Mouse (Mus musculus) C2C12 (cell line): Measurements from ENCODE around the gene Hmgn5. TPM values are rescaled to one million over a fixed set of nuclear protein-coding genes. Genes with fewer than 3 reads are reported as not detected.

Source experiments
- H3K27me3 ChIP-seq: one replicate; pipeline ENCODE4 v1.6.1; 2011; ENCODE audit not compliant: control insufficient read depth, insufficient read depth, insufficient read length
- H3K36me3 ChIP-seq: one replicate; pipeline ENCODE4 v1.6.1; 2011; ENCODE audit not compliant: control insufficient read depth, insufficient read depth
- H3K4me3 ChIP-seq: one replicate; pipeline ENCODE4 v1.5.1; 2011; ENCODE audit warnings: mild to moderate bottlenecking, control low read depth; ENCODE audit not compliant: poor library complexity, insufficient read depth, severe bottlenecking
- H3K79me2 ChIP-seq: one replicate; pipeline ENCODE4 v1.6.1; 2011; ENCODE audit not compliant: control insufficient read depth, insufficient read depth
- H3K79me3 ChIP-seq: one replicate; pipeline ENCODE4 v1.6.1; 2011; ENCODE audit warnings: low read depth, control low read depth
- H3ac ChIP-seq: one replicate; pipeline ENCODE3; 2011; ENCODE audit warnings: low read depth; ENCODE audit not compliant: control insufficient read depth, insufficient read length
- CEBPB ChIP-seq: IDR thresholded peaks from one replicate; pipeline ENCODE4 v1.6.1; 2011; ENCODE audit warnings: low read depth, mild to moderate bottlenecking, control low read depth, moderate library complexity
- CTCF ChIP-seq: IDR thresholded peaks from one replicate; pipeline ENCODE4 v1.5.1; 2011; ENCODE audit not compliant: control insufficient read depth, insufficient read depth, insufficient read length
- FOSL1 ChIP-seq: IDR thresholded peaks from one replicate; pipeline ENCODE4 v1.8.0; 2011; ENCODE audit warnings: mild to moderate bottlenecking, low read length; ENCODE audit not compliant: poor library complexity, insufficient read depth, severe bottlenecking
- MAX ChIP-seq: IDR thresholded peaks from one replicate; pipeline ENCODE4 v1.6.1; 2011; ENCODE audit warnings: mild to moderate bottlenecking, control low read depth
- MYOD1 ChIP-seq: IDR thresholded peaks from one replicate; pipeline ENCODE4 v1.6.1; 2011; ENCODE audit warnings: low read depth; ENCODE audit not compliant: control insufficient read depth, insufficient read length
- MYOG ChIP-seq: IDR thresholded peaks from one replicate; pipeline ENCODE4 v1.6.1; 2011; ENCODE audit not compliant: control insufficient read depth, insufficient read length; ENCODE audit errors: extremely low read depth
- USF1 ChIP-seq: IDR thresholded peaks from one replicate; pipeline ENCODE4 v1.6.1; 2011; ENCODE audit warnings: low read depth, mild to moderate bottlenecking, control low read depth, moderate library complexity
- polyA plus RNA-seq: library from polyadenylated mRNA; unstranded; fragments of >200 nt; fragmentation: generic; extraction: Trizol; gene quantifications from one replicate; pipeline ENCODE4 v1.2.1, GENCODE M21; 2012; ENCODE audit warnings: missing spikeins

Gene Hmgn5
- polyA plus RNA-seq, 1 experiment: 3.9 TPM

GRCm38 (mm10) chrX:109012371-109013031 is 703 bp downstream of the Hmgn5 start:
- no peak for TF ChIP-seq FOSL1
- TF ChIP-seq MYOD1: no peak
- no peak for TF ChIP-seq CTCF
- no peak for TF ChIP-seq MYOG
- TF ChIP-seq MAX: no peak
- TF ChIP-seq USF1: no peak
- TF ChIP-seq CEBPB: no peak
- Histone ChIP-seq H3K4me3 (peak overlapping the region; percentile 38), H3K27me3 (no peaks in the 10 kb centered on the region), H3ac (peak overlapping the region; percentile 44), H3K79me2 (no peaks in the 10 kb centered on the region), H3K79me3 (no peaks in the 10 kb centered on the region), H3K36me3 (no peaks in the 10 kb centered on the region)

- no peaks in the 10 kb centered on the region for H3K27me3 ChIP-seq
- TF ChIP-seq MAX (no peak), FOSL1 (no peak), CTCF (no peak), MYOG (no peak), CEBPB (no peak), USF1 (no peak), MYOD1 (no peak)
Measured at GRCm38 (mm10) chrX:109011611-109012185, 1.5 kb downstream of the Hmgn5 start.

GRCm38 (mm10) chrX:109001277-109001676 is 11.9 kb downstream of the Hmgn5 start:
- no peaks in the 10 kb centered on the region for H3K27me3 ChIP-seq
- no peak overlapping the region for H3K4me3 ChIP-seq
- TF ChIP-seq CEBPB: no peak
- TF ChIP-seq FOSL1: no peak
- no peak for TF ChIP-seq USF1
- no peak for TF ChIP-seq MYOD1
- no peak for TF ChIP-seq MAX
- TF ChIP-seq MYOG: no peak
- TF ChIP-seq CTCF: no peak
- H3K36me3 ChIP-seq: no peaks in the 10 kb centered on the region
- H3K79me3 ChIP-seq: no peaks in the 10 kb centered on the region
- H3ac ChIP-seq: no peak overlapping the region
- no peaks in the 10 kb centered on the region for H3K79me2 ChIP-seq

More at GRCm38 (mm10) chrX:109011611-109012185, 1.5 kb downstream of the Hmgn5 start:
- Histone ChIP-seq H3K36me3 (no peaks in the 10 kb centered on the region), H3K4me3 (peak overlapping the region; percentile 38), H3K79me2 (no peaks in the 10 kb centered on the region), H3K79me3 (no peaks in the 10 kb centered on the region), H3ac (peak overlapping the region; percentile 38)

Other genes with a start within 250 kb of the Hmgn5 start
- 0.59 TPM for gene Brwd3, start 179.0 kb downstream of the Hmgn5 start, polyA plus RNA-seq
- 24.1 TPM for gene Sh3bgrl, start 82.0 kb upstream of the Hmgn5 start, polyA plus RNA-seq
- gene Gm6377, start 183.4 kb upstream of the Hmgn5 start, polyA plus RNA-seq: 0.02 TPM